Mouse (Mus musculus) heart, postnatal 0 days (tissue): ENCODE data around the gene Ttc38. TPM values are rescaled to one million over a fixed set of nuclear protein-coding genes. Genes with fewer than 3 reads are reported as not detected.

ENCODE experiments used
- ATAC-seq: fragments of 200-750 bp; cut with Nextera tagmentation; 2 replicates; pipeline ENCODE4 v1.8.0; 2017; ENCODE audit warnings: low read depth, moderate number of reproducible peaks, moderate library complexity; ENCODE audit not compliant: insufficient read depth
- DNase-seq: peaks from one replicate; pipeline ENCODE4 v3.0.0-alpha.2; 2016; ENCODE audit warnings: low spot score
- H3K27ac ChIP-seq: fragments of 300-500 bp; sonication (generic); 2 replicates; pipeline ENCODE4 v1.5.1; 2014; ENCODE audit warnings: low read depth, mild to moderate bottlenecking
- H3K27me3 ChIP-seq: fragments of 300-500 bp; sonication (generic); 2 replicates; pipeline ENCODE4 v1.6.1; 2014; ENCODE audit warnings: low read length, mixed read lengths; ENCODE audit not compliant: control insufficient read depth, insufficient read depth
- H3K36me3 ChIP-seq: fragments of 300-500 bp; sonication (generic); replicated peaks from 2 replicates; pipeline ENCODE4 v1.6.1; 2014; ENCODE audit warnings: low read length, mixed read lengths; ENCODE audit not compliant: control insufficient read depth, insufficient read depth
- H3K4me1 ChIP-seq: fragments of 300-500 bp; sonication (generic); 2 replicates; pipeline ENCODE4 v1.6.1; 2014; ENCODE audit warnings: antibody characterized with exemption; ENCODE audit not compliant: control insufficient read depth, insufficient read depth
- H3K4me2 ChIP-seq: fragments of 300-500 bp; sonication (generic); 2 replicates; pipeline ENCODE4 v1.6.1; 2014; ENCODE audit warnings: low read depth, mild to moderate bottlenecking, low read length, moderate library complexity
- H3K4me3 ChIP-seq: fragments of 300-500 bp; sonication (generic); 2 replicates; pipeline ENCODE4 v1.5.1; 2014; ENCODE audit warnings: low read depth, low read length
- H3K9ac ChIP-seq: fragments of 300-500 bp; sonication (generic); replicated peaks from 2 replicates; pipeline ENCODE4 v1.6.1; 2014; ENCODE audit warnings: low read depth, low read length, mixed read lengths
- H3K9me3 ChIP-seq: fragments of 300-500 bp; sonication (generic); replicated peaks from 2 replicates; pipeline ENCODE4 v1.6.1; 2016; ENCODE audit warnings: low read length; ENCODE audit not compliant: control insufficient read depth
- CTCF ChIP-seq: IDR thresholded peaks from 2 replicates; pipeline ENCODE4 v1.5.1; 2016; ENCODE audit warnings: antibody characterized with exemption, control low read depth, low read depth
- EP300 ChIP-seq: IDR thresholded peaks from 2 replicates; pipeline ENCODE4 v1.6.1; 2016; ENCODE audit warnings: antibody characterized with exemption, low read depth
- WGBS: fragments of 180-500 bp; shearing (Covaris S2); extraction: QIAGEN DNeasy Blood & Tissue Kit; methylation state at CpG from one replicate; pipeline ENCODE4 v1.1.7; 2014; 5-methylcytosine and 5-hydroxymethylcytosine counted together
- polyA plus RNA-seq: library from polyadenylated mRNA; unstranded; fragments of >200 nt; fragmentation: Nextera tagmentation; extraction: Ambion mirVana; gene quantifications from 2 replicates; pipeline ENCODE4 v1.2.1, GENCODE M21; 2015
- total RNA-seq: library from RNA; depleted of rRNA; stranded (reverse); fragments of >200 nt; gene quantifications from 2 replicates; pipeline ENCODE4 v1.2.3, GENCODE M21; 2014; ENCODE audit warnings: low replicate concordance

Gene Ttc38
- total and polyA plus RNA-seq, 2 experiments from 2014 or later, result 6.9 to 14.7 TPM

GRCm38 (mm10) chr15:85788633-85789032 is 43.5 kb upstream of the Ttc38 start:
- H3K4me1 ChIP-seq, result peaks cover 29% of the 10 kb centered on the region
- H3K36me3 ChIP-seq, result peaks cover 16% of the 10 kb centered on the region
- H3K27me3 ChIP-seq, result no peaks in the 10 kb centered on the region
- no peaks in the 10 kb centered on the region for H3K9me3 ChIP-seq
- no peak overlapping the region for H3K9ac ChIP-seq
- 61% methylated on average over 16 of the region's 16 CpGs for WGBS
- no peak overlapping the region for H3K4me3 ChIP-seq
- TF ChIP-seq CTCF (no peak), EP300 (no peak)
- no peak for DNase-seq
- H3K27ac ChIP-seq, result no peak overlapping the region
- no peak overlapping the region for H3K4me2 ChIP-seq
- no peak for ATAC-seq

- H3K4me1 ChIP-seq, result peaks cover 28% of the 10 kb centered on the region
- H3K36me3 ChIP-seq, result peaks cover 30% of the 10 kb centered on the region
- H3K27ac ChIP-seq, result no peak overlapping the region
- H3K27me3 ChIP-seq, result no peaks in the 10 kb centered on the region
- ATAC-seq, result no peak
- H3K9me3 ChIP-seq, result no peaks in the 10 kb centered on the region
- H3K4me2 ChIP-seq, result no peak overlapping the region
- TF ChIP-seq EP300, result no peak
- TF ChIP-seq CTCF, result no peak
- no peak for DNase-seq
- H3K4me3 ChIP-seq, result no peak overlapping the region
- H3K9ac ChIP-seq, result no peak overlapping the region
- WGBS, result 87% methylated on average over 4 of the region's 4 CpGs
Observed at GRCm38 (mm10) chr15:85791449-85791848, 40.7 kb upstream of the Ttc38 start.

- peaks cover 41% of the 10 kb centered on the region for H3K36me3 ChIP-seq
- H3K9me3 ChIP-seq, result no peaks in the 10 kb centered on the region
- H3K4me1 ChIP-seq, result peaks cover 17% of the 10 kb centered on the region; the same call in 1 of the 2 replicates
- DNase-seq, result peak; percentile 58
- 27% methylated on average over 1 of the region's 1 CpGs for WGBS
- H3K27me3 ChIP-seq, result no peaks in the 10 kb centered on the region
- H3K9ac ChIP-seq, result no peak overlapping the region
- peak overlapping the region; percentile 70 for H3K27ac ChIP-seq
- peak; percentile 48 for ATAC-seq
- TF ChIP-seq EP300, result no peak
- no peak for TF ChIP-seq CTCF
- no peak overlapping the region for H3K4me3 ChIP-seq
- no peak overlapping the region for H3K4me2 ChIP-seq
Observed at GRCm38 (mm10) chr15:85792819-85793218, 39.3 kb upstream of the Ttc38 start.

GRCm38 (mm10) chr15:85795516-85795915 is 36.6 kb upstream of the Ttc38 start:
- Histone ChIP-seq H3K27me3 (no peaks in the 10 kb centered on the region), H3K9me3 (no peaks in the 10 kb centered on the region), H3K4me2 (no peak overlapping the region), H3K36me3 (peaks cover 44% of the 10 kb centered on the region), H3K4me1 (peaks cover 9% of the 10 kb centered on the region; the same call in 1 of the 2 replicates), H3K27ac (no peak overlapping the region), H3K9ac (no peak overlapping the region), H3K4me3 (no peak overlapping the region)
- ATAC-seq (no peak), DNase-seq (no peak)
- 77% methylated on average over 6 of the region's 6 CpGs for WGBS
- TF ChIP-seq CTCF (no peak), EP300 (no peak)

GRCm38 (mm10) chr15:85798676-85799075 is 33.4 kb upstream of the Ttc38 start:
- no peak for TF ChIP-seq EP300
- TF ChIP-seq CTCF, result no peak
- H3K36me3 ChIP-seq, result peaks cover 37% of the 10 kb centered on the region
- DNase-seq, result peak; percentile 39
- H3K4me1 ChIP-seq, result peaks cover 13% of the 10 kb centered on the region; the same call in 1 of the 2 replicates
- no peaks in the 10 kb centered on the region for H3K9me3 ChIP-seq
- peak; percentile 55 for ATAC-seq
- no peak overlapping the region for H3K4me2 ChIP-seq
- H3K4me3 ChIP-seq, result no peak overlapping the region
- WGBS, result 58% methylated on average over 8 of the region's 8 CpGs
- H3K27me3 ChIP-seq, result no peaks in the 10 kb centered on the region
- H3K9ac ChIP-seq, result no peak overlapping the region
- peak overlapping the region; percentile 71 for H3K27ac ChIP-seq

- Histone ChIP-seq H3K4me3 (no peak overlapping the region), H3K4me2 (no peak overlapping the region), H3K36me3 (peaks cover 25% of the 10 kb centered on the region), H3K27ac (peak overlapping the region; percentile 66), H3K4me1 (peaks cover 20% of the 10 kb centered on the region; the same call in 1 of the 2 replicates), H3K9ac (peak overlapping the region; percentile 10; the same call in 1 of the 2 replicates), H3K9me3 (no peaks in the 10 kb centered on the region), H3K27me3 (no peaks in the 10 kb centered on the region)
- WGBS, result 58% methylated on average over 2 of the region's 2 CpGs
- DNase-seq (peak; percentile 54), ATAC-seq (no peak)
- no peak for TF ChIP-seq CTCF
- TF ChIP-seq EP300, result no peak
Observed at GRCm38 (mm10) chr15:85802931-85803330, 29.2 kb upstream of the Ttc38 start.
